Mouse (Mus musculus) embryonic facial prominence, embryonic 13.5 days (tissue): ENCODE data around the gene Pdrg1. TPM values are rescaled to one million over a fixed set of nuclear protein-coding genes. Genes with fewer than 3 reads are reported as not detected.

Source experiments
- ATAC-seq: fragments of 200-750 bp; cut with Nextera tagmentation; 2 replicates; pipeline ENCODE4 v1.8.0; 2017; ENCODE audit warnings: low read depth; ENCODE audit not compliant: insufficient number of reproducible peaks, insufficient read depth, low FRiP score, low TSS enrichment
- H3K27ac ChIP-seq: fragments of 300-500 bp; sonication (generic); 2 replicates; pipeline ENCODE4 v1.5.1; 2015; ENCODE audit warnings: moderate library complexity, mild to moderate bottlenecking, inconsistent platforms
- H3K27me3 ChIP-seq: fragments of 300-500 bp; sonication (generic); 2 replicates; pipeline ENCODE4 v1.6.1; 2015; ENCODE audit warnings: mild to moderate bottlenecking, inconsistent platforms
- H3K36me3 ChIP-seq: fragments of 300-500 bp; sonication (generic); 2 replicates; pipeline ENCODE4 v1.6.1; 2015; ENCODE audit warnings: mild to moderate bottlenecking, inconsistent platforms
- H3K4me1 ChIP-seq: fragments of 300-500 bp; sonication (generic); 2 replicates; pipeline ENCODE4 v1.6.1; 2015; ENCODE audit warnings: inconsistent platforms
- H3K4me2 ChIP-seq: fragments of 300-500 bp; sonication (generic); 2 replicates; pipeline ENCODE4 v1.6.1; 2015; ENCODE audit warnings: moderate library complexity, mild to moderate bottlenecking, inconsistent platforms
- H3K4me3 ChIP-seq: fragments of 300-500 bp; sonication (generic); 2 replicates; pipeline ENCODE4 v1.5.1; 2015; ENCODE audit warnings: mild to moderate bottlenecking, inconsistent platforms
- H3K9ac ChIP-seq: fragments of 300-500 bp; sonication (generic); 2 replicates; pipeline ENCODE4 v1.6.1; 2015; ENCODE audit warnings: mild to moderate bottlenecking, inconsistent platforms
- H3K9me3 ChIP-seq: fragments of 300-500 bp; sonication (generic); 2 replicates; pipeline ENCODE4 v1.6.1; 2016; ENCODE audit warnings: inconsistent platforms
- WGBS: fragments of 180-500 bp; shearing (Covaris S2); methylation state at CpG from one replicate; pipeline ENCODE4 v1.1.7; 2015; ENCODE audit warnings: mixed read lengths; 5-methylcytosine and 5-hydroxymethylcytosine counted together
- polyA plus RNA-seq: library from polyadenylated mRNA; unstranded; fragments of >200 nt; fragmentation: Nextera tagmentation; extraction: Ambion mirVana; gene quantifications from 2 replicates; pipeline ENCODE4 v1.2.1, GENCODE M21; 2015

Pdrg1 gene
- polyA plus RNA-seq, 1 experiment from 2014 or later, result 120 TPM

DNA sequence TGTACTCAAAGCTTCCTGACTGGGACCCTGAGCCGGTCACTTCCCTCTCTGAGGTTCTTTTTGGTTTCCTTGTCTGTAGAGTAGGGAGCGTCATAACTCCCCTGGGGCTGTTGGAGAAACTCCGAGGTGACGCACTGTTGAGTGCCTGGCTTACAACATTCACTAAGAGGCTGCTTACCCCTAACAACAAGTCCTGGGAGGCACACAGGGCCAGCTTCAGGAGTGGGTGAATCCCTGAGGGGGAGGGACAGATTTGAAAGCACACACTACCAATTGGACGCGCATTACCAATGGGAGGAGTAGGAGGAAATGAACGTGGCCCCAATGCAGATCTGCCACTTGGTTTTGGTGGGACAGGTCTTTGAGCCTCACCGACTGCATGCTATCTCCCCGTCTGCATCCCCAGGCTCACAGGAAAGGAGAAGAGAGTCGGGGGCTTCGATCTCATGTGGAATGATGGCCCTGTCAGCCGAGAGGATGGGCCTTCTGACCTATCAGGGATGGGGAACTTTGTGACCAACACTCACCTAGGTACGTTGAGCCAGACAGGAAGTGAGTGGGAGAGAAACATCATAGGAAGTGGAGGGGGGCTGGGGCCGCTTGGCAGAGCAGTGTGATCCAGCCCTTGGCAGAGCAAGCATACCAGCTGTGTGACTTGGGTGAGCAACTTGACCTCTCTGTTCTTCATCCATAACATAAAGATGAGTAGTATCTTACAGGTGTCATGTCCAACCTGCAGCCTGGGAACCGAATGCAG, 12.6 kb downstream of the Pdrg1 start:
- H3K36me3 ChIP-seq, result peaks cover 8% of the 10 kb centered on the region
- H3K9ac ChIP-seq, result no peak overlapping the region
- no peak for ATAC-seq
- H3K9me3 ChIP-seq, result no peaks in the 10 kb centered on the region
- H3K27me3 ChIP-seq, result no peaks in the 10 kb centered on the region
- H3K4me1 ChIP-seq, result no peaks in the 10 kb centered on the region
- no peak overlapping the region for H3K4me3 ChIP-seq
- no peak overlapping the region for H3K4me2 ChIP-seq
- H3K27ac ChIP-seq, result no peak overlapping the region
- WGBS, result 74% methylated on average over 15 of the region's 15 CpGs

DNA sequence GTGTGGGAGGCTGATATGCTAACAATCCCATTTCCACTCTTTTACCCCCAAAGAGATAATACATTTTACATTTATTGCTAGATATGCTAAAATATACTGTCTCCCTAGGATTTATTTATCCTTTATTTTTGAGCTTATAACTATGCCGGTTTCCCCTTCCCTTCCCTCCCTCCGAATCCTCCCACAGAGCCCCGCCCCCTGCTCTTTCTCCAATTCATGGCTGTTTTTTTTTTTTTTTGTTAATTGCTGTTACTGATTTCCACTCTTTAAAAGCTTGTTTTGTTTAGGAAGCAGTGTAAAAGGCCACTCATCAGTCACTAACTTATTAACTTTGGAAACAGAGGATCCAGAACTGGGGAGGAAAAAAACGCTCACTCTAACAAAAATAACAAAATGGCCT, 18.2 kb downstream of the Pdrg1 start:
- 53% methylated on average over 4 of the region's 4 CpGs for WGBS
- no peak for ATAC-seq
- no peaks in the 10 kb centered on the region for H3K4me1 ChIP-seq

DNA sequence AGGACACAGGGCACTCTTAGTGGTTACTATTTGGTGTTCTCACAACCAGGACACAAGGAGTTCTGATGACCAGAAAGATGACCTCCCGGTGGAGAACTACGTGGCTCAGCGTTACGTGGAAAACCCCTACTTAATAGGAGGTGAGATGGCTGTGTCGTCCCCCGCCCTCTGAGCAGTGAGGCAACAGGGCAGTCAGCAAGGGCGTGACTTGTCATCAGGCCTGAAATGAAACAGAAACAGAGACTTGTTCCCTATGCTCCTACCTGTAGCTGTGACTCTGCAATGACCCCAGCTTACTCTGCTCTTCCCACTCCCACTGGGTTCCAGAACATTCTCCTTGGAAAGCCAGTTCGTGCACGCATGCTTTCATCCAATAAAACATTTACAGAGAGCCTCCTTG, 23.7 kb downstream of the Pdrg1 start:
- no peak for ATAC-seq
- 88% methylated on average over 9 of the region's 9 CpGs for WGBS
- no peak overlapping the region for H3K9ac ChIP-seq
- no peaks in the 10 kb centered on the region for H3K4me1 ChIP-seq
- H3K4me2 ChIP-seq, result no peak overlapping the region
- H3K4me3 ChIP-seq, result no peak overlapping the region
- H3K27ac ChIP-seq, result no peak overlapping the region
- H3K9me3 ChIP-seq, result no peaks in the 10 kb centered on the region
- H3K27me3 ChIP-seq, result no peaks in the 10 kb centered on the region
- no peaks in the 10 kb centered on the region for H3K36me3 ChIP-seq

More for the DNA sequence above, 18.2 kb downstream of the Pdrg1 start:
- Histone ChIP-seq H3K9ac (no peak overlapping the region), H3K36me3 (no peaks in the 10 kb centered on the region), H3K4me2 (no peak overlapping the region), H3K27me3 (no peaks in the 10 kb centered on the region), H3K9me3 (no peaks in the 10 kb centered on the region), H3K4me3 (no peak overlapping the region), H3K27ac (no peak overlapping the region)

DNA sequence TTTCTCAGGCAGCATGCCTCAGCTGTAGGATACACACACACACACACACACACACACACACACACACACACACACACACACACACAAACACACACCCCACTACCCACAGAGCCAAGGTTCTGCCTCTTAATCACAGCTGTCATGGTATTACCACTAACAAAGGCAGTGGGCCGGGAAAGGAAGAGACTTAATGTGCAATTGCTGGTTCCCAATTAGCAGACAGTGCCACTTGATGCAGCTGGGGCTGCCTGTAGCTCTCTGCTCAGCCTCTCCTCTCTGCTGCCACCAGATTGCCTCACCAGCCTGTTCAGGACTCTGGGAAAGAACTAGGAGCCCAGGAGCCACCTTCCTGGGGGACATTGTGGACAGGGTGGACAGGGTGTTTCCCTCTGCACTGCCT, 29.6 kb downstream of the Pdrg1 start:
- Histone ChIP-seq H3K4me1 (no peaks in the 10 kb centered on the region), H3K9me3 (no peaks in the 10 kb centered on the region), H3K4me3 (no peak overlapping the region), H3K4me2 (no peak overlapping the region), H3K27me3 (no peaks in the 10 kb centered on the region; the same call in 1 of the 2 replicates), H3K27ac (no peak overlapping the region), H3K36me3 (no peaks in the 10 kb centered on the region), H3K9ac (no peak overlapping the region)
- no peak for ATAC-seq
- 12% methylated on average over 1 of the region's 1 CpGs for WGBS

DNA sequence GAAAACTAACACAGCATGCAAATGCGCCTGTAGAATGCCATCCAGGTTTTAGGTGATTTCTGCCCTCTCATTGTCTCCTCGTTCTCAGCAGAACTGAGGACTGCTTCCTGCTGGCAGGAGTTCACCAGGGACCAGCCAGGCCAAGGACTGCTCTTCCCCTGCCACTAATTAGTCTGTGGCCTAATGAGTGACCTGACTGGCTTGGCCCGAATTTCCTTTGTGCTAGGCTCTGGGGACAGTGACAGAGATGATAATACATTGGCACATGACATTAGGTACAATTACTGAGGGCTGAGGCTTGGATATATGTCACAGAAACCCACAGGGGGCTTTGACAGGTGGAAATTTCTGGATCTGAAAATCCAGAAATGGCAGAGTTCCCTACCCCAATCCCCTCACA, 38.2 kb downstream of the Pdrg1 start:
- H3K4me3 ChIP-seq, result no peak overlapping the region
- H3K9ac ChIP-seq, result no peak overlapping the region
- H3K4me1 ChIP-seq, result no peaks in the 10 kb centered on the region
- H3K4me2 ChIP-seq, result no peak overlapping the region
- no peaks in the 10 kb centered on the region for H3K9me3 ChIP-seq
- H3K27ac ChIP-seq, result no peak overlapping the region
- no peaks in the 10 kb centered on the region for H3K36me3 ChIP-seq
- H3K27me3 ChIP-seq, result peaks cover 4% of the 10 kb centered on the region; the same call in 1 of the 2 replicates
- WGBS, result 57% methylated on average over 3 of the region's 3 CpGs
- ATAC-seq, result no peak

DNA sequence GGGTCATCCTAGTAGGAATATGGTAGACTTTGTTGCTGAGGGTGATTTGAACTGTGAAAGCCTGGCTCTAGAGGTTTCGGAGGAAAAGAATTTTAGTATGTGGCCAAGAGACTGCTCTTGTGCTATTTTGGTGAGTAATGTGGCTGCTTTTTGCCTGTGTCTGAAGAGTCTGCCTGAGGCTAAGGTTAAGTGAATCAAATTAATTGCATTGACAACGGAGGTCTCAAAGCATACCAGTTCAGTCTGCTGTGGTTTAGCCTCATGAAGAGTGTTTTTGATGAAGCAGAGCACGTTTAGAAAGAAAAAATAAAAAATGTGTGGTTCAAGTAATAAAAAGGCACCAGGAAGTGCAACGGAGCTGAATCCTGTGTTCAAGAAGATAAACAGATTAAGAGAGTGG, 49.7 kb downstream of the Pdrg1 start:
- H3K4me2 ChIP-seq, result no peak overlapping the region
- ATAC-seq, result no peak
- H3K4me3 ChIP-seq, result no peak overlapping the region
- no peaks in the 10 kb centered on the region for H3K36me3 ChIP-seq
- no peaks in the 10 kb centered on the region; the same call in 1 of the 2 replicates for H3K27me3 ChIP-seq
- no peak overlapping the region for H3K9ac ChIP-seq
- H3K27ac ChIP-seq, result no peak overlapping the region
- H3K4me1 ChIP-seq, result peaks cover 3% of the 10 kb centered on the region; the same call in 1 of the 2 replicates
- H3K9me3 ChIP-seq, result no peaks in the 10 kb centered on the region
- 43% methylated on average over 4 of the region's 4 CpGs for WGBS

DNA sequence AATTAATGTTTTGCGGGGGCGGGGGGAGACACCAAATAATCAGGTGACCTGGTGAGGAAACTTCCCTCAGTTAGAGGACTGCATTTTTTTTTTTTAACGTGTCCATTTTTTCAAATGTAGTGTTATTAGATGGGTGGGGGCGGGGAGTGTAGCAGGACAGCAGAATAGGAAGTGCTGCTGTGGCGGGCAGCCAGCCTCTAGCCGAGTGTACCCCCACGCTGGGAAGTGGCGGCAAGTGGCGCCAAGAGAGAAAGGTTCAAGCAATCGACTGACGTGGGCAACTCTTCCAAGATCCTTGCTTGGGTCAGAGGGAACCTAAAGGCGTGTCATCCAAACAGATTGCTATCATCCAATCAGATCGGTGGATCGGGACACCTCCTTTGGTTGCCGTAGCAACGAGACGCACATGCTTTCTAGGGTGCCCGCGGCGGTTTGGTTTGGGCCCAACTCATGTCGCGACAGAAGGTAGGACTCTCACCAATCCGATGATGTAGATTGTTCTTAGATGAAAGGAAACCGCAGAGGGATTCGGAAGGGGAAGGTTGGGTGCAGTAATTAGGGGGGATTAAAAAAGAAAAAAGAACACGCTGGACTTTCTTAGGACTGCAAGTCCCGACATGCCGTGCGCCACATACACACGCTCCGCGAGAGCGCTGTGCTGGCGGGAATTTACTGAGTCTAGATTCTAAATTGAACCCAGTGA, 53.0 kb downstream of the Pdrg1 start, which contains the start of gene Ttll9:
Gene Ttll9, plus strand, starts transcription at position 395 of the 703 bp plus-strand sequence.
- Histone ChIP-seq H3K36me3 (no peaks in the 10 kb centered on the region), H3K27ac (no peak within 1 kb of the TSS), H3K9me3 (no peaks in the 10 kb centered on the region), H3K4me1 (peaks cover 3% of the 10 kb centered on the region; the same call in 1 of the 2 replicates), H3K4me2 (peak within 1 kb of the TSS; percentile 78), H3K9ac (peak within 1 kb of the TSS; percentile 73), H3K4me3 (peak within 1 kb of the TSS; percentile 48), H3K27me3 (peaks cover 1% of the 10 kb centered on the region)
- peak; percentile 87 for ATAC-seq
- 3% methylated on average over 34 of the region's 34 CpGs for WGBS

Other genes with a start within 250 kb of the Pdrg1 start
- 100 and 102 TPM in 2 replicates for gene Bcl2l1, start 183.7 kb downstream of the Pdrg1 start, polyA plus RNA-seq
- 86.4 and 86.6 TPM in 2 replicates for gene Tpx2, start 167.5 kb downstream of the Pdrg1 start, polyA plus RNA-seq
- gene Mylk2, start 104.1 kb downstream of the Pdrg1 start, polyA plus RNA-seq, result not detected in 2 replicates
- 0.83 TPM in 1 of 2 replicates, not detected in the other for gene Foxs1, start 82.2 kb downstream of the Pdrg1 start, polyA plus RNA-seq
- gene Dusp15, start 63.7 kb downstream of the Pdrg1 start, polyA plus RNA-seq, result 0.37 and 0.39 TPM in 2 replicates
- 0.36 and 0.42 TPM in 2 replicates for gene Ttll9, start 52.9 kb downstream of the Pdrg1 start, polyA plus RNA-seq
- gene Xkr7, start 16.4 kb upstream of the Pdrg1 start, polyA plus RNA-seq, result 0.12 TPM in 1 of 2 replicates, not detected in the other
- 1.7 and 2.0 TPM in 2 replicates for gene Ccm2l, start 50.5 kb upstream of the Pdrg1 start, polyA plus RNA-seq
- 8.0 and 8.9 TPM in 2 replicates for gene Hck, start 93.0 kb upstream of the Pdrg1 start, polyA plus RNA-seq
- 85.7 and 88.2 TPM in 2 replicates for gene Tm9sf4, start 145.9 kb upstream of the Pdrg1 start, polyA plus RNA-seq
- 19.2 and 19.4 TPM in 2 replicates for gene Tspyl3, start 210.0 kb upstream of the Pdrg1 start, polyA plus RNA-seq
- 14.8 and 15.5 TPM in 2 replicates for gene Plagl2, start 226.0 kb upstream of the Pdrg1 start, polyA plus RNA-seq
- 8.8 and 9.1 TPM in 2 replicates for gene Pofut1, start 226.1 kb upstream of the Pdrg1 start, polyA plus RNA-seq